Mouse (Mus musculus) ovary, postnatal 10 days (tissue): ENCODE measurements at regions not wholly inside any gene's neighbourhood (a gene's known extent, or its start where the extent isn't known, plus 50 kb on each side); places are given as distances from the start of the nearest gene placed in this dataset.

Experiments used
- DNase-seq: peaks from one replicate; pipeline ENCODE4 v3.0.0; 2022; ENCODE audit warnings: low spot score

DNA sequence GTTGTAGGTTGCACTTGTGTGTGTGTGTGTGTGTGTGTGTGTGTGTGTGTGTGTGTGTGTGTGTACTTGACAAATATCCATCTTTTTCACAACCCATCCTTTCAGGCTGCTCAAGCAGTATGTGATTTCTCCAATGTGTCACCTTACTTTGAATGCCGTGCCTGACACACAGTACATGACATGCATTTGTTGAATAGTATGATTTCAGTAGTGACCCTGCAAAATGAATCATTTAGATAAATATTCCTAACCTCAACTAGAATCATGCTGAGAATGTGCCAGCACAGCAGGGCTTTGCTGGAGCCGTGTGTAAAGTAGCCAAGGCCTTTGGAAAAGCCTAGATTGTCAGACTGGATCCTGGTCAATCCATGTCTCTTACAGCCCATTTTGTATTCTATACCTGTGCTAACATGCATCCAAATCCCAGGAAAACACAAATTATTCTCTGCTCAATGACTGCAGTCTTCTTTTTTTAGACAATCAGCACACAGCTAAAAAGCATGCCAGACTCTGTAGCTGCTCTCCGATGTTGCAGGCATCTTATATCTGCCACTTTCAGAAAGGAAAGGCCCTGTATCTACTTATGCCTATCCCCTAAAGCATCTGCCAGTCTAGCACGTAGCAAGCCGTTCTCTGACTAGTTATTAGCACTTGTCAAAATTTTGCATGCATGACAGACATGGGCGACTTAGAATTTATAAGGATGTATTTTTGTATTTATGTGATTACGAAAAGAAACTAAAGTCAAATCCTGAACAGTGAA, 60.0 kb upstream of the Gpr141 start:
- no peak for DNase-seq

DNA sequence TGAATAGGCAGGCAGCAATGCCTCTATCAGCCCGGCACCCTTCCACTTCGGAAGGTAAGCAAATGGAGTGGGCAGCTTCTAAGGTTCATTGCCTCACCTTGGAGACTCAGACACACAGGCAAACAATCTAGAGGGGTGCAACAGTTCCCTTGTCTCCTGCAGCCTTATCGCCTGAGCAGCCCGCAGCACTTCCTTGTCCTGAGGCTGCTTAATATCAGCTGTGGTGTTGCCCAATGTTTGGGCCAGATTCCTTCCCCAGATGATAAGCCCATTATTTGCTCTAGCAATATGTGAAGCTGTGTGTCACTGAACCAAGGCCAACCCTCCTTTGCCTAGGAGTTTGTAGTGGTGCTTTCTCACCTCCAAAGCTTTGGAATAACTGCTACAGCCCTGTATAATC, 58.8 kb upstream of the Gpr141 start:
- no peak for DNase-seq

DNA sequence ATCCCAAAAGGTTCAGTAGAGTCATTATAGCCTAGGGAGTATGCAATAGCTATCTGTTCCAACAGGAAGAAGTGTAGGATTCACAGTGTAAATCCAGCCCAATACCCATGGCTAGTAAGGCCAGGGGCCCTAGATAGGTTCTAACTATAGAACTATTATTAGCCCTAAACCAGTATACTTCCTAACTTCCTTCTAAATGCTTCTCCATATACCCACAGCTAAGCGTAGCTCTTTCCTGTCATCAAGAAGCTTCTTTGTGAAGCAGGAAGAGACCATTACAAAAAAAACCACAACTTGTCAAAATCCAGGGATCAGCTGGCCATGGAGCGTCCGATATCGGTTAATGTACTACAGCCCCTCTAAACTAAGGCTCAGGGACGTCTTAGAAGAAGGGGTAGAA, 57.7 kb upstream of the Gpr141 start:
- no peak for DNase-seq

DNA sequence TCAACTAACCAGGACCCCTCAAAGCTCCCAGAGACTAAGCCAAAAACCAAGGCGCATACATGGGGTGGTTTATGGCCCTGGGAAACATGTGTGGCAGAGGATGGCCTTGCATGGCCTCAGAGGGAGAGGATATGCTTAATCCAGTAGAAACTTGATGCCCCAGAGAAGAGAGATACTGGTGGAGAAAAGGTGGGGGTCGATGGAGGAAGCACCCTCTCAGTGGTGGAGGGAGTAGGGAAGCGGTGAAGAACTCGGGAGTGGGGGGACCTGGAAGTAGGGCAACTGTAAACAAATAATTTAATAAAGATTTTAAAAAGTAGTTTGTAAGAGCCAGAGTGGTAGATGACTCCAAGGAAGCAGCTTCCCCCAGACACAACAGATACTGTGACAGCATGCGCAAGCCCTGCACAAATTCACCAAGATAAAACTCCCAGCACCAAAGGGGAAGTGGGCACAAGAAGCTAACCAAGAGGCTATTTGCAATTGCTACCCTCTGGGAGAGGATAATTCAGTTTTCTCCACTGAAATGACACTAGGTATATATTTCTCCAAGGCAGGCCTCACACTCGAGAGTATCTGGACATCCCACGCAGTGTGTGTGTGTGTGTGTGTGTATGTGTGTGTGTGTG, 50.7 kb upstream of the Gpr141 start:
- no peak for DNase-seq
